Mouse (Mus musculus) bone marrow macrophage, adult 2 months (primary cell): Measurements from ENCODE around the gene Gm20661.

ENCODE experiments used
- CTCF ChIP-seq: IDR thresholded peaks from 2 replicates; pipeline ENCODE4 v1.5.1; 2012; ENCODE audit warnings: low read depth, mild to moderate bottlenecking, low read length, moderate library complexity
- POLR2A ChIP-seq: IDR thresholded peaks from 2 replicates; pipeline ENCODE4 v1.6.1; 2012; ENCODE audit warnings: mild to moderate bottlenecking, low read depth, low read length, borderline replicate concordance

DNA sequence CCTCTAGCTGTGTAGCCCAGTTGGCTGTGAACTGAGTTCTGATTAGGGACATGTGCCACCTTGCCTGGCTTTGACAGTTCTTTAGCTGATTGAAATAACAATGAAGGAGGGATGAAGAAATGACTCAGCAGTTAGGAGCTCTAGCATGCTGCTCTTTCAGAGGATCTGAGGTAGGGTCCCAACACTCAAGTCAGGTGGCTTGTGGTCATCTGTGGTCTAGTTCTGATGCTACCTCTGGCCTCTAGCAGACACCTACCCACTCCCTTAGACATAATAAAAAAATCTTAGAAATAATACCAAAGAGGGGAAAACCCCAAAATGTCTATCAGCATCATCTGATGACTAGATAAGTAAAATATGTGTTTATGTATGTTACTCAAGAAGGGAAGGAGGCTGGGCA is 27.5 kb downstream of the Gm20661 start:
- no peak for TF ChIP-seq CTCF
- no peak for TF ChIP-seq POLR2A
